Mouse (Mus musculus) liver, embryonic 14.5 days (tissue): ENCODE measurements at regions not wholly inside any gene's neighbourhood (a gene's known extent, or its start where the extent isn't known, plus 50 kb on each side); places are given as distances from the start of the nearest gene placed in this dataset.

Experiments
- CTCF ChIP-seq: IDR thresholded peaks from 2 replicates; pipeline ENCODE4 v1.5.1; 2016; ENCODE audit warnings: antibody characterized with exemption, low read depth, control low read depth
- EP300 ChIP-seq: IDR thresholded peaks from 2 replicates; pipeline ENCODE4 v1.6.1; 2016; ENCODE audit warnings: antibody characterized with exemption, low read depth

DNA sequence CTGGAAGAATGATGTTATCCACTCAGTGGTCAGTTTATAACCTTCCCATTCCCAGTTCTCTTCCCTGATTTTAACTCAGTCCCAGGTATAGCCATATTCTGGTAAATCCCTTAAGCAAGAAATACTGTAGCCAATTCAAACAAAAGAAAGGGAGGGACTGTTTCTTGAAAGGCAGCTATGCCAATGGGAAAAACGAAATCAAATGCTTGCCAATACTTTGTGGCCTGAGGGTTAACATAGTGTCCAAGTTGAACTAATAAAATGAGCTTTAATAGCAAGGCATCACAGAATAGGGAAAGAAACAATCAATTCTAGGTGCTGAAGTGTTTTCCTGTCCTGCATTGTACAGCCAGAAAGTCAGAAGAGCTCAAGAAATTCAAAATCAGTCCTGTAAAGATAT is 2548.3 kb upstream of the Gm7489 start:
- TF ChIP-seq CTCF (no peak), EP300 (no peak)
